Mouse (Mus musculus) mouse trophoblast stem cell (cell line): ENCODE results near the gene Polg.

ENCODE experiments used
- in situ Hi-C, 2 experiments: fragments of 300-500 bp; cut with MseI, MboI; formaldehyde crosslinking; loops; 2 replicates in 1 of 2; 3 replicates in 1 of 2; pipeline ENCODE4 v1.15.1; 2025

The Polg gene

DNA sequence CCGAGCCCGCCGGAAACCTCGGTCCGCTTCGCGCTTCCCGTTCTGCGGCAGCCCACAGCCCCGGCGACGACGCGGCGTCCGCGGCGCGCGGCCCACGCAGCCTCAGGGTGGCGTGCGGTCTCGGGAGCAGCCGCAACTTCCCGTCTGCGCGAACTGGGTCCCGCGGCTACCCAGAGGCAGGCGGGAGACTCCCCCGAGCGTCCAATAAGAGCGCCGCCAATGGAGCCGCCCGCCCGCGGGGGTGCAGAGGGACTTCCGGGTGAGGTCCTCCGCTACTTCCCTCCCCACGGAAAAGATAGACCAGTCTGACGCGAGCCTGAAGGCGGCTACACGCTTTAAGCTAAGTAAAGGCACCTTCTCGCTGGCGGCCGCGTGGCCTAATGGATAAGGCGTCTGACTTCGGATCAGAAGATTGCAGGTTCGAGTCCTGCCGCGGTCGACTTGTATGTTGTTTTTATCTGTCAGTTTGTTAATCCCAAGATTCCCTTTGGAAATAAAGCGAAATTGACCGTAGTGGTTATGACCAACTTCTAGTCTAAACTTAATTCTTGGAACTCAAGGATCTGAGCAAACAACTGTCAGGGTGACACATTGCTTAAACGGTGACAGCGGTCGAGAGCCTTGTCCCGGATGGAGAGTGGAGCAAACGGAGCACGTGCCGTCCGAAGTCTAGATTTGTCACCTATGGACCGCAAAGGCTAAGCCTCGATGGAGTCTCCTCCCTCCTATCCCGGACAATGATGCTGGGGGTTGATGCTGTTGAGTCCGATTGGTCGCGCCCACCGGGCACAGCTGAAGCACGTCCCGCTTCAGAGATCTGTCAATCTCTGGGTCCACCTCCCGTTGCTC lies at the start of gene Polg:
Polg (minus strand) TSS at position 310 of the 849 bp plus-strand sequence.
- in situ Hi-C loops = no loop called here

DNA sequence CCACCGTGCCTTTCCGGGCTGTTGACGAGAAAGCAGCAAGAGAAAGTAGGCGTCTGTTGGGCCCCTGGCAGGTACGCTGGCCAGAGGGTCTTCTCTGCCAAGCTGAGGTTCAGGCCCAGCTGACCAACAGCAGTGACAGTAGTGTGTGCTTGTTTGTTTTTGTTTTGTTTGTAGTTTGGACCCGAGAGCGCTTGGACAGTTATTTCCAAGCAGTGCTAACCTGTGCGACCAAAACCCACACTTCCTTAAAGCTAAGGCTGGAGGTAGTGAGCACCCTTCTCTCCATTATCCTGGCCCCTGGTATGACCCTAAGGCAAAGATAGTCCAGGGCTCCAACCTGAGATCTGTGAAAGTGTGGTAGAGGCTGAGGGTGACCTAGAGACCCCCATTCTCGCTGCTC lies 49.7 kb upstream of the Polg start:
- in situ Hi-C loops = no loop called here

DNA sequence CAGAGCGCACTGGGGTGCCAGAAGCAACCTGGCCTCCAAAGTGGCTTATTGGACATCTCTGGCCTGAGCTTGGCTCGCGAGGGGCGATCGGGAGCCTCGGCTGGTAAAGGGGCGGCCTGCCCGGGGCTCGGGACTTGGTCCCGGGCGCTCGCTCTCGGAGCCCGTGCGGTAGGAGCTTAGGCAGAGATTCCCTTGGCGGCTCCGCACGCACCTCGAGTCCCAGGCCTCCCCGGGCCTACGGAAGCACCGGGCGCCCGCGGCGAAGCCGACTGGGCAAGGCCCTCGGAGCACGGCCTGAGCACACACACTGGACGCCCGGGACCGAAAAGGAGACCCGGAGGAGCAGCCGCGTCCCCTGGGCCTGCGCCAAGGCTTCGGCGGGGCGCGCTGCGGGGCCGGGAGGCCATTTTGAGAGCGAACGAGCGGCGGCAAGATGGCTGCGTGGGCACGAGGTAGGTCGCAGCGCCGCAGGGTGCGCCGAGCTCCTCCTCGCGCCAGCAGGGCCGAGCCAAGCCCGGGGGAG lies 49.1 kb upstream of the Polg start:
- in situ Hi-C loops = no loop called here

DNA sequence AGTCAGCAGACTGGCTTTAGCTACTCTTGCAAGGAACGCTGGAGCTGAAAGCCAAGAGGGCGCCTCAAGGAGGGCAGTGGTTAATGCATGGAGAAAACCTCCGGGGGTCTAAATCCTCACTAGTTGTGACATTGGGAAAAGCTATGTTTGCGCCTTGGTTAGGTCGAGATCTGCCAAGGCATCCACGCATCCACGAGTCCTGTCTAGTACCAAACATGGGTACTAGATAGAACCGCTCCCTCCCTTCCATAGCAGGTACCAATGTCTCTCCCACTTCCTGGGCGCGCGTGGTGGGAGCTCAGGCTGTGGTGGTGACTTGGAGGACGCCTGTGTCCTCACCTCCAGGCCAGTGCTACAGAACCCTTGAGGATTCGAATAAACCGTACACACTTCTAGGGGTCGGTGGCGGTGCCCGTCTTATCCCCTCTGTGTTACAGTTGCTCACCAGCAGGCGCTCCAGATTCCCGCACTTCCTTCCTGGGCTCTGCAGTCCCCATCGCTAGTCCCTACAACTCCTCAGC lies 48.3 kb upstream of the Polg start:
- in situ Hi-C loops = no loop called here

DNA sequence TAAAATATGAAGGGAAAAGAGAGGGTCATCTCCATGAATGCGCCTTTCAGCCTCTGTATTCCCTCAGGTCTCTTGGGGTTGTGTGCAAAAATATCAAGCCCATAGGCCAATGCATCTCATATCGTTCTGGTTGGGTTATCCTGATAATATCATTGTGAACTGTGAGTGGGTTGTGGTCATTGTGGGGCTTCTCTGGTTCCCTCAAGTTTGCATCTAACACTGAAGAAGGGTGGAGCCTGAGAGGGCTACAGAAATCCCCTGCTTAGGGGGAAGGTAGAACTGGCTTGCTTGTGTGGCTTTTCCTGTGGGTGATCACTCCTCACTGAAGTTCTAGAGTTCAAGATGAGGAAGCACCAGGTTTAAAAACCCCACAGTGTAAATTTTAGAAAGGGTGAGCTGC lies 47.3 kb upstream of the Polg start:
- in situ Hi-C loops = no loop called here

GRCm38 (mm10) chr7:79512496-79512895 lies 46.3 kb upstream of the Polg start:
- in situ Hi-C loops = no loop called here

DNA sequence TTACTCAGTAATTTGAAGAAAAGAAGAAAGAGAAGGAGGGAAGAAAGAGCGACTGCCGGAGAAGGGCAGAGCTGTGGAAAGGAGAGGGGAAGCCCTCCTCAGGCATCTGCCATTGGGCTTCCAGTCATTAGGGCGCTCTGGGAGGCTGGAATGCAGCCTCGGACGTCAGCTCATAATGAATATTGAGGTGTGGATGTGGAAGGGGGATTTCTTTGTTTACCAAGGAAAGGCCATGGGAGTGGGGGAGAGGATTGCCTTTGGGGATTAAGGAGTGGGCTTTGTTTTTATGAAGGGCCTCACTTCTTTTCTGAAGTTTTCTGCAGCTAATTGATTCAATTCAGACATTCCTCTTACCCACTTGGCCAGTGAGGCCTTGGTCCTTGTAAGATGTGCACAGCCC lies 45.5 kb upstream of the Polg start:
- in situ Hi-C loops = no loop called here

- in situ Hi-C loops = no loop called here
Measured at GRCm38 (mm10) chr7:79511181-79511580, 45.0 kb upstream of the Polg start.

DNA sequence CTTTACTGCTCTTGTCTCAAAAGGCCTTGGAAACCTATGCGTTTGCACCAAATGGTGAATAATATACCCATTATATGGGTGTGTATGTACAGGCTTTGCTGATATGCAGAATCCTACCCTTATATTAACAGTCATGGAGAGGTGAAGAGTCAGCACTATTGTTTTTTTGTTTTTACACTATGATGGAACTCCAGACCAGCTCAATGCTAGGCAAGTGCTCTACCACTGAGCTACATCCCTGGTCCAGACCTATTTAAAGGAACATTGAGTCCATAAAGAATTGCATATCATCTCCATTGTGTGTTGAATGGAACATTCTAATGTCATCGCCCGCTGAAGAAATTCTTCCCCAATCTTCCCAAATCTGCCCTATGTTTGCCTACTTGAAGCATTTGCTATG lies 44.5 kb upstream of the Polg start:
- in situ Hi-C loops = no loop called here

- in situ Hi-C loops = no loop called here
Measured at GRCm38 (mm10) chr7:79509710-79510109, 43.5 kb upstream of the Polg start.

DNA sequence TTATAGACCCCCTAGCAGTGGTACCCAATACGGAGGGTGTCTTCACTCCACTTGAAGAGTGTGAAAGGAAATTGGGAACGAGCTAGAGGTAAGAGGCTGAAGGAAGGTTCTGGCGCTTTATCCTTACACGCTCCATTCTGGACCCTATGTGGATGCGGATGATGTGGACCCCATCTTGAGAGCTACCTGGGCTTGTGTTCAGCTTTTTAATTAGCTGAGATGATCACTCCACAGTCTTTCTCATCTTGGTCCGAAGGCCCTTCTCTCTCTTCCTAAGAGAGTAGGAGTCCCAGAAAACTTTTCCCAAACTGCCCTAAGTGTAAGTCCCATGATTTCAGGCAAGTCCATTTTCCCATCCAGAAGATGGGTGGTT lies 43.1 kb upstream of the Polg start:
- in situ Hi-C loops = no loop called here

DNA sequence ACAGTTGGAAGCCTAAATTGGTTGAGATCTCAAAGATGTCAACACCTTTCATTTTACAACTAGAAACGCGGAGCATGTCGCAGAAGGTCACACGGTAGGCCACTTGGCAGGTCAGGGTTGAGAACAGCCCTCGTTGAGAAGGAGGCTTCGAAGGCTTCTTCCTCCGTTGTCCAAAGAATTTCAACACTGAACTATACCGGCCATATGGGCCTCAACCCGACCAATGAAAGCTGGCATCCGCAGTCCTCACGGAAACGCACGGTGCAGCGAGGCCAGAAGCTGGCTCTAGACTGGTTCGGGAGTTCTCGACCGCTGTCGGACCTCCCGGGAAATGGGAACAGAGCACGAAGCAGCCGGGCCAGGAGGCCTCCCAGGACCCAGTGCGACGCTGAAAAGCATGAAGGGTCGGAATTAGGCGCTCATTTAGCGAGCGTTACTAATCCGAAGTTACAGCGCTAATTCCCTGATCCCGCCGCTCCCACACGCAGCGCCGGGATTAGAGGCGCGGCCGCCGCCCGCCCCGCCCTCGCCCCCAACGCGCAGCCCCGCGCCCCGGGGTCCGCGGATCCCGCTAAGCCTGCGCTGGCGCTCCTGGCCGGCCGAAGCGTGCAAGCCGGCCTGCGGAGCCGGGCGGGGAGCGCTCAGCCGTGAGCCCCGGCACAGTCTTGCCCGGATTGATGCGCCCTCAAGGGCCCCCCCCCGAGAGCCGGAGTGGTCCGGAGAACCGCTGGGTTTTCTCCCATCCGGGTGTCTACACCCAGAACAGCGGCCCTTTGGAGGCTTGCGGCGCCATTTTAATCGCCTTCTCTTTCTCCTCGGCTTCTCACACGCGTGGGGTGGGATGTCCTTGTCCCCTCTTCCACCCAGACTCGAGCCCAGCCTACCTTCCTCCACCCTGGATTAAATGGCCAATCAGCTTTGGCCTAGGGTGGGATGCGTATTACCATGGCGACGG lies 42.4 kb upstream of the Polg start:
- in situ Hi-C loops = no loop called here

- in situ Hi-C loops = no loop called here
Measured at GRCm38 (mm10) chr7:79507756-79508155, 41.6 kb upstream of the Polg start.

GRCm38 (mm10) chr7:79507101-79507705 lies 41.0 kb upstream of the Polg start:
- in situ Hi-C loops = no loop called here

DNA sequence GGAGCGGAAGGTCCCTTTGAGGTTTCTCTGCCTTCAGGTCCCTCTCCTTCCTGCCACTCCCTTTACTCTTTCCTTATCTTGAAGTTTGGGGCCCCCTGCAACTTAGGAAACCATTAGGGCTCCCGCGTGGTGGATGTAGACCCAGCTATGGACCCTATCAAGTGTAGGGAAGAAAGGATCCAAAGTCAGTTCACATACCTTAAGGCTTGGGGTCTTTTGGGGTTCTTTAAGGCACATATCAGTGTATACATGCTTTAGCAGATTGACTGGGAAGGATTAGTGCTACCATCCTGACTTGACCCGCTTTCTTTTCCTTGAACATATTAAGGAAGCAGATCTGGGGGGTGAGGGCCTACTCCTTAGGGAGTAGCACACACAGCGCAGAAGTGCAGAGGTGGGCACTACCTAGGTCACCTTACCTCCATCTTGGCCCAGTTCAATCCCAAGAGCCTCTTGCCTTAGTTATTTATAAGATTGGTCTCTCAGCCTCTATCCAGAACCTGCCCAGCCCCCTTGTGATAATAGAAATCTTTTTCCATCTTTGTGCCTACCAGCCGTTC lies 40.4 kb upstream of the Polg start:
- in situ Hi-C loops = no loop called here

DNA sequence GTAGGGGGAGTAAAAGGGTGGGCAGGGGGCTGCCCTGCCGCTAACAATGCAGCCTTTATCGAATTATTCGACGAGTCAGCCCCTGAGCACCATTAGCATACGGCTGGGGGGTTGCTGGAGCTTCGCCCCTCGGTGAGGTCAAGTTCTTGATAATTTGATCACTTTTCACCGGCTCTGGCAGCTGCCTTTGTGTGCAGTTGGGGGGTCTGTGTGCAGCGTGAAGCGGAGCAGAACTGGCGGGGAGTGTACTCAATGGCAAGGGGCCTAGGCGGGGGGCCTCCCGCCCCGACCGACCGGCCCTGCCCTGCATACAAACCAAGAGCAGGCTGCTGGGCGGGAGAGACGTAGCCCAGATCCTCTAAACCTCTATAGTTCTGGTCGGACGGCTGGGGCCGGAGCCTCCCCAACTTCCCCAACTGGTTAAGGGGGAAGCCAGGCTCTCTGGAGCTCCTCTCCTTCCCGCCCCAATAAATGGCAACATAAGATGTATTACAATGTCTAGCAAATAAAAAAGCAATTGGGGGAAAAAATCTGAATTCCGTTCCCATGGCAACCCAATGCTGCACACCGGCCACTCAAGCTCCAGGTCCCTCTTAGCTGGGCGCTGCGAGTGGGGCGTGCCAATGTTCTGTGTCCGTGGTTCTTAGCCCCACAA lies 39.8 kb upstream of the Polg start:
- in situ Hi-C loops = no loop called here

DNA sequence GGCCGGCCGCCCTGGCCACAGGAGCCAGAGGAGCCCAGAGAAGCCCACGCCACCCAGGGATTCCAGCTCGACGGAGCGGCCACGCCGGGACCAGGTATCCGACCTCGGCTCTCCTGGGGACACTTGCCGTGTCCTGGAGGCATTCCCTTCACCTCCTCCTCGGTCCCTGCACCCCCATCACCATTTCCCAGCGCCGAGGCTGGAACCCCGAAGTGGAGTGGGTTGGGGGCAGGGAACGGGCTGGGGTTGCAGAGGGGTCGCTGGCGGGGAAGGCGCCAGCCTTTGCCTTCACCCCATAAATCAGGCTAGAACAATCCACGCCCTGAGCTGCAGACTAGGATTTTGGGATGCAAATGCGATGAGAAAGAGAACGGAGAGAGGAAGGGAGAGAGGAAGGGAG lies 39.2 kb upstream of the Polg start:
- in situ Hi-C loops = no loop called here

- in situ Hi-C loops = no loop called here
Measured at GRCm38 (mm10) chr7:79504723-79505122, 38.6 kb upstream of the Polg start.

GRCm38 (mm10) chr7:79503656-79504250 lies 37.6 kb upstream of the Polg start:
- in situ Hi-C loops = no loop called here

GRCm38 (mm10) chr7:79503103-79503455 lies 36.9 kb upstream of the Polg start:
- in situ Hi-C loops = no loop called here
